Mouse (Mus musculus) T-helper 1 cell (primary cell): ENCODE data around the gene Ercc2.

Experiments used
- in situ Hi-C: fragments of 300-600 bp; cut with MboI, MseI; formaldehyde crosslinking; loops from one replicate; pipeline ENCODE4 v1.15.1; 2025; ENCODE audit warnings: high pct_unique_total_duplicates

The Ercc2 gene

GRCm38 (mm10) chr7:19381377-19382165 is at the start of gene Ercc2:
TSS of gene Ercc2 (plus strand) at chr7:19382010.
- in situ Hi-C loops, result no loop called here

GRCm38 (mm10) chr7:19332709-19333352 is 49.0 kb upstream of the Ercc2 start:
- in situ Hi-C loops, result no loop called here

- in situ Hi-C loops, result no loop called here
Measured at GRCm38 (mm10) chr7:19335583-19335982, 46.2 kb upstream of the Ercc2 start.

- in situ Hi-C loops, result no loop called here
Measured at GRCm38 (mm10) chr7:19337122-19337521, 44.7 kb upstream of the Ercc2 start.

GRCm38 (mm10) chr7:19338060-19338459 is 43.8 kb upstream of the Ercc2 start:
- in situ Hi-C loops, result no loop called here

GRCm38 (mm10) chr7:19338596-19338995 is 43.2 kb upstream of the Ercc2 start:
- in situ Hi-C loops, result no loop called here

- in situ Hi-C loops, result loop anchor here (5.0 kb wide), 1 partner anchor 34 kb away; no protein-coding TSS in a partner anchor
Measured at GRCm38 (mm10) chr7:19341250-19341649, 40.6 kb upstream of the Ercc2 start.

- in situ Hi-C loops, result loop anchor here (5.0 kb wide), 1 partner anchor 35 kb away; no protein-coding TSS in a partner anchor
Measured at GRCm38 (mm10) chr7:19341761-19342409, 39.9 kb upstream of the Ercc2 start.

- in situ Hi-C loops, result loop anchor here (5.0 kb wide), 1 partner anchor 35 kb away; no protein-coding TSS in a partner anchor
Measured at GRCm38 (mm10) chr7:19342481-19343027, 39.3 kb upstream of the Ercc2 start.

- in situ Hi-C loops, result loop anchor here (5.0 kb wide), 1 partner anchor 36 kb away; no protein-coding TSS in a partner anchor
Measured at GRCm38 (mm10) chr7:19343210-19343808, 38.5 kb upstream of the Ercc2 start.

GRCm38 (mm10) chr7:19344237-19344847 is 37.5 kb upstream of the Ercc2 start, which contains the start of gene Ercc1:
TSS of gene Ercc1 (plus strand) at chr7:19344778.
- in situ Hi-C loops, result loop anchor here (5.0 kb wide), 1 partner anchor 37 kb away; no protein-coding TSS in a partner anchor

- in situ Hi-C loops, result loop anchor here (5.0 kb wide), 1 partner anchor 38 kb away; no protein-coding TSS in a partner anchor
Measured at GRCm38 (mm10) chr7:19344938-19345471, 36.8 kb upstream of the Ercc2 start.

- in situ Hi-C loops, result no loop called here
Measured at GRCm38 (mm10) chr7:19349188-19349915, 32.5 kb upstream of the Ercc2 start.

- in situ Hi-C loops, result no loop called here
Measured at GRCm38 (mm10) chr7:19350221-19350620, 31.6 kb upstream of the Ercc2 start.

- in situ Hi-C loops, result no loop called here
Measured at GRCm38 (mm10) chr7:19354991-19355390, 26.8 kb upstream of the Ercc2 start.

GRCm38 (mm10) chr7:19356311-19356710 is 25.5 kb upstream of the Ercc2 start:
- in situ Hi-C loops, result no loop called here

GRCm38 (mm10) chr7:19357381-19358375 is 24.1 kb upstream of the Ercc2 start:
- in situ Hi-C loops, result no loop called here

- in situ Hi-C loops, result no loop called here
Measured at GRCm38 (mm10) chr7:19358634-19359033, 23.2 kb upstream of the Ercc2 start.
